Mouse (Mus musculus): Measurements from ENCODE around the gene Duox1. TPM values are rescaled to one million over a fixed set of nuclear protein-coding genes. Genes with fewer than 3 reads are reported as not detected.
"Not testable (repeated sequence)": the region's sequence is repeated elsewhere in the genome, so short reads cannot be mapped to it uniquely, and the experiment has no call there.

Gene Duox1
- total and polyA plus RNA-seq, 3 experiments = not detected

DNA sequence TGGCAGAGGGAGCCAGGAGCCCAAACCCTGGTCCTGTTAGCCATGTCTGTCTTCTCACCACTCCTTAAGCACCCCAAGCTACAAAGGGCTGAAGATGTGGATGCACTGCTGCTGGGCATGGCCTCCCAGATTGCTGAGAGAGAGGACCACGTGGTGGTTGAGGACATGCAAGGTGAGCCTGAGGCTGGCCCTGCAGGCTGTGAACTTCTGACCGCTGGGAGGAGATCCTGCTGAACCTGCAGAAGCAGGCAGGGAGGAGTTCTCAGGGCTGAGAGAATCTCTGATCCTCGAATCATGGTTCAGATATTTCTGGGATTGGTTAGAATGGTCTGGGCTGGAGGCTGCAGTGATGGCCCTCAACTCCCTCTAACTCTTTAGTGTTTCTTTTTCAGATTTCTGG lies 8.5 kb downstream of the Duox1 start:
- no peak for TF ChIP-seq POLR2AphosphoS5 (IDR thresholded peaks at IDR 0.05; ENCODE audit: insufficient replicate concordance, low read depth, low read length)
- no peak for TF ChIP-seq GATA2 (IDR thresholded peaks at IDR 0.05; ENCODE audit: borderline replicate concordance, low read depth, low read length)
- TF ChIP-seq CTCF (IDR thresholded peaks at IDR 0.05; ENCODE audit: low read depth, low read length) = no peak
- no peak for TF ChIP-seq GATA1 (IDR thresholded peaks at IDR 0.05; ENCODE audit: borderline replicate concordance, low read length)
- no peak overlapping the region for H3K4me3 ChIP-seq (ENCODE audit: low read depth, low read length)
- H3K27me3 ChIP-seq (ENCODE audit: insufficient read depth, low read length) = peaks cover 14% of the 10 kb centered on the region
- no peaks in the 10 kb centered on the region for H3K4me1 ChIP-seq (ENCODE audit: insufficient read depth, low read depth, low read length)
- ATAC-seq (ENCODE audit: extremely low read depth, insufficient number of reproducible peaks, low FRiP score, poor library complexity, severe bottlenecking) = no peak
- H3K36me3 ChIP-seq (replicated peaks) = no peaks in the 10 kb centered on the region
- no peak for DNase-seq (ENCODE audit: low spot score)
- H3K9me3 ChIP-seq (replicated peaks) = no peaks in the 10 kb centered on the region

DNA sequence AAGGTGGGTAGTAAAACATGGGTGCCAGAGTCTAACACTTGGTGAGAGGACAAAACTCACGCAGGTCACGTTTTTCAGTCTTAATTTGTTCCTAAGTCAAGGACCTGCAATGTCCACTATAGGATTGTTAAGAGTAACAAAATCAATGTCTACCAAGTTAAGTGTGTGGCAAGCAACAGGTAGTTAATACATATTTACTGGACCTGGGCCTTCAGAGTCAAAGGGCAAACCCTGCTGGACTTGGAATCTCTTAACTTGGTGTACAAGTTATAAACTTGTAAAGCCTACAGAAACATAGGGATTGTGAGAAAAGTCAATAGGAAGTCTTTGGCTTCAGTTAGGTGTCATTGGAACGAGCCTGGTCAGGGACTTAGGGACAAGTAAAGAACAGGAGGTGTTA lies 9.1 kb downstream of the Duox1 start:
- ATAC-seq (ENCODE audit: extremely low read depth, insufficient number of reproducible peaks, low FRiP score, poor library complexity, severe bottlenecking) (no peak), DNase-seq (ENCODE audit: low spot score) (no peak)
- TF ChIP-seq CTCF (IDR thresholded peaks at IDR 0.05; ENCODE audit: low read depth, low read length) (no peak), GATA1 (IDR thresholded peaks at IDR 0.05; ENCODE audit: borderline replicate concordance, low read length) (no peak), POLR2AphosphoS5 (IDR thresholded peaks at IDR 0.05; ENCODE audit: insufficient replicate concordance, low read depth, low read length) (no peak), TAL1 (conservative IDR thresholded peaks at IDR 0.05; ENCODE audit: low read depth, low read length) (no peak), GATA2 (IDR thresholded peaks at IDR 0.05; ENCODE audit: borderline replicate concordance, low read depth, low read length) (no peak)
- Histone ChIP-seq H3K27me3 (ENCODE audit: insufficient read depth, low read length) (peaks cover 12% of the 10 kb centered on the region), H3K4me3 (ENCODE audit: low read depth, low read length) (no peak overlapping the region), H3K9me3 (replicated peaks) (no peaks in the 10 kb centered on the region), H3K36me3 (replicated peaks) (no peaks in the 10 kb centered on the region), H3K4me1 (ENCODE audit: insufficient read depth, low read depth, low read length) (no peaks in the 10 kb centered on the region)

DNA sequence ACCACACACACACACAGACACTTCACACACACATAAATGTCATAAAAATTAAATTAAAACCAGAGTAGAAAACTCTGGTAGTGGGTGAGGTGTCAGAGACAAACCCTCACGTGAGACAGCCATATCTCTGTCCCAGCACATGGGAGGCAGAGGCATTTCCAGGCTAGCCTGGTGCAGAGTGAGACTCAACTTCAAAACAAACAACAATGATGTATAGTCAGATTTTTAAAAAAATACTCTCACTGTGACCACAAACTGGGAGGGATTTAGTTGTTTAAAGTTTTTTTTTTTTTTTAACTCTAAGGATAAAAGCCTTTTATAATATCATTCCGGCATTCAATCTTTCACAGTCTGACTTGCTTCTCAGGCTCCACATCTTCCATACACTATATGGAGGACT lies 9.9 kb downstream of the Duox1 start:
- no peak for ATAC-seq (ENCODE audit: extremely low read depth, insufficient number of reproducible peaks, low FRiP score, poor library complexity, severe bottlenecking)

DNA sequence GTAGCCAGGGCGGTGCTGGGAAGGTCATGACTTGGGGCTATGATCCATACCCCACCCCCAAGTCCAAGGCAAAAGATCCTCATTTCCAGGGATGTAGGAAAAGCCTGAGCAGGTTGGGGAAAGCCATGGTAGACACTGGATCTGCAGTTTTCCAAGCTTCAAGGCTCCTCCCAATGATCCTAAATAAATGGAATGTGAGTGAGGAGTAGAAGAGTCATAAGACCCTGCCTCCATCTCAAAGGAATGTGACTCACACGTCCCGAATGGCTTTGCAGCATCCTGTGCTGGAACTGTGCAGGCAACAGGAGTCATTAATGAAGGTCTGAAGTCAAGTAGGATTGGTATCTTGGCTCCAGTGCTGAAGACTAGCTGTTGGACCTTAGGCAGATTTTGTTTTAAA lies 12.5 kb downstream of the Duox1 start:
- TF ChIP-seq CTCF (IDR thresholded peaks at IDR 0.05; ENCODE audit: low read depth, low read length) = no peak
- no peak for TF ChIP-seq TAL1 (conservative IDR thresholded peaks at IDR 0.05; ENCODE audit: low read depth, low read length)
- TF ChIP-seq GATA1 (IDR thresholded peaks at IDR 0.05; ENCODE audit: borderline replicate concordance, low read length) = no peak
- no peak for TF ChIP-seq POLR2AphosphoS5 (IDR thresholded peaks at IDR 0.05; ENCODE audit: insufficient replicate concordance, low read depth, low read length)
- TF ChIP-seq GATA2 (IDR thresholded peaks at IDR 0.05; ENCODE audit: borderline replicate concordance, low read depth, low read length) = no peak
- no peak for ATAC-seq (ENCODE audit: extremely low read depth, insufficient number of reproducible peaks, low FRiP score, poor library complexity, severe bottlenecking)
- no peak overlapping the region for H3K4me3 ChIP-seq (ENCODE audit: low read depth, low read length)
- peaks cover 12% of the 10 kb centered on the region for H3K27me3 ChIP-seq (ENCODE audit: insufficient read depth, low read length)
- no peaks in the 10 kb centered on the region for H3K4me1 ChIP-seq (ENCODE audit: insufficient read depth, low read depth, low read length)
- no peak for DNase-seq (ENCODE audit: low spot score)
- no peaks in the 10 kb centered on the region for H3K9me3 ChIP-seq (replicated peaks)
- no peaks in the 10 kb centered on the region for H3K36me3 ChIP-seq (replicated peaks)

More for the DNA sequence above, 9.9 kb downstream of the Duox1 start:
- Histone ChIP-seq H3K4me1 (ENCODE audit: insufficient read depth, low read depth, low read length) (no peaks in the 10 kb centered on the region), H3K9me3 (replicated peaks) (no peaks in the 10 kb centered on the region), H3K36me3 (replicated peaks) (no peaks in the 10 kb centered on the region), H3K4me3 (ENCODE audit: low read depth, low read length) (no peak overlapping the region), H3K27me3 (ENCODE audit: insufficient read depth, low read length) (peaks cover 12% of the 10 kb centered on the region)
- no peak for DNase-seq (ENCODE audit: low spot score)
- TF ChIP-seq TAL1 (conservative IDR thresholded peaks at IDR 0.05; ENCODE audit: low read depth, low read length) = no peak
- no peak for TF ChIP-seq GATA1 (IDR thresholded peaks at IDR 0.05; ENCODE audit: borderline replicate concordance, low read length)
- TF ChIP-seq CTCF (IDR thresholded peaks at IDR 0.05; ENCODE audit: low read depth, low read length) = no peak
- TF ChIP-seq POLR2AphosphoS5 (IDR thresholded peaks at IDR 0.05; ENCODE audit: insufficient replicate concordance, low read depth, low read length) = no peak
- TF ChIP-seq GATA2 (IDR thresholded peaks at IDR 0.05; ENCODE audit: borderline replicate concordance, low read depth, low read length) = no peak

DNA sequence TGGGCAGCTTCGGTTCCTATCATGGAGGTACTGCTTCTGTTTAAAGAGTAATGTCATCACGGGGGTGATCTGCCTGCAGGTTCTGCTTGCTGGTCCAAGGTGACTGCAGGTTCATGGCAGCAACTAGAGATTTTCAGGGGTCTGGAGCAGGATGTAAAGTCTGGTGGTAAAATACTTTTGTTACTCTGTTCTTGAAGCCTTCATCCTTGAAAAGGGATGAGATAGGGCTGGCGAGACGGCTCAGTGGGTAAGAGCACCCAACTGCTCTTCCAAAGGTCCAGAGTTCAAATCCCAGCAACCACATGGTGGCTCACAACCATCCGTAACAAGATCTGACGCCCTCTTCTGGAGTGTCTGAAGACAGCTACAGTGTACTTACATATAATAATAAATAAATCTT lies 14.8 kb downstream of the Duox1 start:
- not testable (repeated sequence) for H3K36me3 ChIP-seq (replicated peaks); H3K27me3 ChIP-seq (ENCODE audit: insufficient read depth, low read length); H3K4me3 ChIP-seq (ENCODE audit: low read depth, low read length); ATAC-seq (ENCODE audit: extremely low read depth, insufficient number of reproducible peaks, low FRiP score, poor library complexity, severe bottlenecking); DNase-seq (ENCODE audit: low spot score); H3K9me3 ChIP-seq (replicated peaks); H3K4me1 ChIP-seq (ENCODE audit: insufficient read depth, low read depth, low read length)

DNA sequence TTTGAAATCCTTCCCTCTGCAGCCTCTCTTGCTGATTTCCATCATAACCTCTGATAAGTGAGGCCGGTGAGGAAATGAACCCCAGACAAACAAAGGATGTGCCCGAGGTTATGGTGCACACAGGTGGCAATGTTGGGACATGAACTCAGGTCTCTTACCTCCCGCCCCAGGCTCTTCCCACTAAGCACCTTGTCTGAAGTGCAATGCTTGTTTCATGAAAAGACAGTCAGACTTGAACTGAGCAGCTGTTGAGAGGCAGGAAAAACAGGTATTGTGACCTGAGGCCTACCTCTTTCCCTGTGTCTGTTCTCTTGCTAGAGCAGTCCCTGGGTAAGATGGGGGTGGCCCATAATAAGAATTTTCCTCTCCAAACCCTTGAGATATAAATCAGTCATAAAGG lies 16.8 kb downstream of the Duox1 start:
- H3K27me3 ChIP-seq (ENCODE audit: insufficient read depth, low read length) = peaks cover 10% of the 10 kb centered on the region
- TF ChIP-seq GATA1 (IDR thresholded peaks at IDR 0.05; ENCODE audit: borderline replicate concordance, low read length) (no peak), CTCF (IDR thresholded peaks at IDR 0.05; ENCODE audit: low read depth, low read length) (no peak), TAL1 (conservative IDR thresholded peaks at IDR 0.05; ENCODE audit: low read depth, low read length) (no peak), GATA2 (IDR thresholded peaks at IDR 0.05; ENCODE audit: borderline replicate concordance, low read depth, low read length) (no peak), POLR2AphosphoS5 (IDR thresholded peaks at IDR 0.05; ENCODE audit: insufficient replicate concordance, low read depth, low read length) (no peak)
- DNase-seq (ENCODE audit: low spot score) = no peak

DNA sequence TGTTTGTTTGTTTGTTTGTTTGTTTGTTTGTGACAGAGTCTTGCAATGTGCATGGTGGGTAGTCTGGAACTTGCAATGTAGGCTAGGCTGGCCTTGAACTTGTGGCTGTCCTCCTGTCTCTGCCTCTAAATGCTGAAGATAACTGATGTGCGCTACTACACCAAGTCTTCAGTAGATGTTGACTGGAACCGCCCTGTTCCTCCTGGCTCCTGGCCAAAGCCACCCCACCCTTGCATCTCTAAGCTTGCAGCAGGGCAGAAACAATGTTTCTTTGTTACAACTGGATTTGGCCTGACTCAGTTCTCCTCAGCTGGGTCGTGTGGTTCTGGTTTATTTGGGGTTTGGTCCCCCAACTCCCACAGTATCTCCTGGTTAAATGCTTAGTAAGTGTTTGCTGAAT lies 18.7 kb downstream of the Duox1 start:
- Histone ChIP-seq H3K9me3 (replicated peaks) (no peaks in the 10 kb centered on the region), H3K27me3 (ENCODE audit: insufficient read depth, low read length) (peaks cover 6% of the 10 kb centered on the region; the same call in 1 of the 2 replicates), H3K36me3 (replicated peaks) (no peaks in the 10 kb centered on the region), H3K4me3 (ENCODE audit: low read depth, low read length) (no peak overlapping the region), H3K4me1 (ENCODE audit: insufficient read depth, low read depth, low read length) (no peaks in the 10 kb centered on the region)
- TF ChIP-seq TAL1 (conservative IDR thresholded peaks at IDR 0.05; ENCODE audit: low read depth, low read length) = no peak
- no peak for TF ChIP-seq GATA2 (IDR thresholded peaks at IDR 0.05; ENCODE audit: borderline replicate concordance, low read depth, low read length)
- TF ChIP-seq CTCF (IDR thresholded peaks at IDR 0.05; ENCODE audit: low read depth, low read length) = no peak
- no peak for TF ChIP-seq POLR2AphosphoS5 (IDR thresholded peaks at IDR 0.05; ENCODE audit: insufficient replicate concordance, low read depth, low read length)
- no peak for TF ChIP-seq GATA1 (IDR thresholded peaks at IDR 0.05; ENCODE audit: borderline replicate concordance, low read length)
- ATAC-seq (ENCODE audit: extremely low read depth, insufficient number of reproducible peaks, low FRiP score, poor library complexity, severe bottlenecking) (no peak), DNase-seq (ENCODE audit: low spot score) (no peak)

More for the DNA sequence above, 16.8 kb downstream of the Duox1 start:
- Histone ChIP-seq H3K9me3 (replicated peaks) (no peaks in the 10 kb centered on the region), H3K36me3 (replicated peaks) (no peaks in the 10 kb centered on the region), H3K4me3 (ENCODE audit: low read depth, low read length) (no peak overlapping the region), H3K4me1 (ENCODE audit: insufficient read depth, low read depth, low read length) (no peaks in the 10 kb centered on the region)
- no peak for ATAC-seq (ENCODE audit: extremely low read depth, insufficient number of reproducible peaks, low FRiP score, poor library complexity, severe bottlenecking)

All from G1E (cell line).